Mouse (Mus musculus): ENCODE measurements around the gene Pnmal1. TPM values are rescaled to one million over a fixed set of nuclear protein-coding genes. Genes with fewer than 3 reads are reported as not detected.

Gene Pnmal1
- polyA plus RNA-seq, 1 experiment from 2014 or later = 0.09 TPM

DNA sequence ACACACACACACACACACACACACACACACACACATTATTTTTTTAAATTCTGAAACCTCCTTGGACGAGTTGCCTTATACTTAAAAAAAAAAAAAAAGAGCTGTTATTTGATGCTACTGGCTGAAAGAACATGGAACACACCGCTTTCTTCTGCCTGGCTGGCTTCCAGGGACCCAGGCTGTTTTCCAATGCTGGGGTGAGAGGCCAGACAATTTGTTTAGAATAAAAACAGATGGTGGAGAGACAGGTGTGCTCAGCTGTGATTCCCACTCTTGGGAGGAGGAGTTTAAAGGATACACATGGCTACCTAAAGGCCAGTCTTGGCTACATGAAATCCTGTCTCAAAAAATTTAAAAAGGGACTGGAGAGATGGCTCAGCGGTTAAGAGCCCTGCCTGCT is 28.9 kb downstream of the Pnmal1 start:
- no peak for ATAC-seq (replicated peaks; ENCODE audit: extremely low read depth, insufficient read depth, low FRiP score)
- WGBS = 49% methylated on average over 3 of the region's 3 CpGs
- Histone ChIP-seq H3K27me3 (ENCODE audit: control insufficient read depth, insufficient read depth, low read length) (no peaks in the 10 kb centered on the region), H3K27ac (ENCODE audit: low read length) (peak overlapping the region; percentile 12; the same call in 1 of the 2 replicates), H3K4me3 (ENCODE audit: low read length) (no peak overlapping the region), H3K36me3 (ENCODE audit: control insufficient read depth, insufficient read depth) (no peaks in the 10 kb centered on the region), H3K4me2 (ENCODE audit: low read depth, low read length) (no peak overlapping the region), H3K9ac (ENCODE audit: low read length) (no peak overlapping the region), H3K4me1 (ENCODE audit: control insufficient read depth, insufficient read depth, low read length) (peaks cover 39% of the 10 kb centered on the region), H3K9me3 (replicated peaks; ENCODE audit: control insufficient read depth, low read length) (no peaks in the 10 kb centered on the region)

DNA sequence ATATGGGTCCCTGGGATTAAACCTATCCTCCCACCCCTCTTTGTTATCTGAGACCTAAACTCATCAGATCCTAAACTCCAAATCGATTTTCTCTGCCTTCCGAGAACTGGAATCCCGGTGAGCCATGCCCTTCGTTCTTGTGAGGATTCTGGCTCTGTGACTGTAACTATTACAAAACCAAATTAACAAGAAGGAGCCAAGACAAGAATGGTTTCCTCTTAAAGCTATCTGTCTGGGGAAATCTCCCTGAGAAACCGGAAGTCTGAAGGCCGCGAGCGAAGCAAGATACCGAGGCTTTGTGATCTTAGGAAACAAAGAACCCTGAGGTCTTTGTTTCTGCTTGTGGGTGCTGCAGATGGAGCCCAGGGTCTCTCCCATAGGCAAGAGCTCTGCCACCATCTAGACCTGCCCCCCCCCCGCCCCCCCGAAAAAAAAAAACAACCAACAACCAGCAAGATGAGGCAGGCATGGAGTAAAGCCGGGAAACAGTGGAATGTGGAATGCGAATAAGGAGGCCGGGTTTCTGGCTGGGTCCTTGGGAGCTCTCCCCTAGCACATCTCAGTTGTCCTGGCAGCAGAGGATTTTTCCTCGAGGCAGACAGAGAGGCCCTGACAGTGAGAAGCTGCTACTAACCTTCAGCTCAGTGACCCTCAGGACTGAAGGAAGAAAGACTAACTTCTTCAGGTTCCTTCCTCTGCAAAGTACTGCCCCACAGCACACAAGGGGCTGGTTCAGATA is 30.7 kb downstream of the Pnmal1 start:
- no peaks in the 10 kb centered on the region for H3K9me3 ChIP-seq (replicated peaks; ENCODE audit: control insufficient read depth, low read length)
- 32% methylated on average over 15 of the region's 15 CpGs for WGBS
- peak overlapping the region; percentile 72 for H3K27ac ChIP-seq (ENCODE audit: low read length)
- H3K4me1 ChIP-seq (ENCODE audit: control insufficient read depth, insufficient read depth, low read length) = peaks cover 44% of the 10 kb centered on the region
- H3K4me2 ChIP-seq (ENCODE audit: low read depth, low read length) = peak overlapping the region; percentile 6; the same call in 1 of the 2 replicates
- H3K4me3 ChIP-seq (ENCODE audit: low read length) = no peak overlapping the region
- no peaks in the 10 kb centered on the region for H3K36me3 ChIP-seq (ENCODE audit: control insufficient read depth, insufficient read depth)
- peak overlapping the region; percentile 28; the same call in 1 of the 2 replicates for H3K9ac ChIP-seq (ENCODE audit: low read length)
- H3K27me3 ChIP-seq (ENCODE audit: control insufficient read depth, insufficient read depth, low read length) = no peaks in the 10 kb centered on the region
- ATAC-seq (replicated peaks; ENCODE audit: extremely low read depth, insufficient read depth, low FRiP score) = no peak

DNA sequence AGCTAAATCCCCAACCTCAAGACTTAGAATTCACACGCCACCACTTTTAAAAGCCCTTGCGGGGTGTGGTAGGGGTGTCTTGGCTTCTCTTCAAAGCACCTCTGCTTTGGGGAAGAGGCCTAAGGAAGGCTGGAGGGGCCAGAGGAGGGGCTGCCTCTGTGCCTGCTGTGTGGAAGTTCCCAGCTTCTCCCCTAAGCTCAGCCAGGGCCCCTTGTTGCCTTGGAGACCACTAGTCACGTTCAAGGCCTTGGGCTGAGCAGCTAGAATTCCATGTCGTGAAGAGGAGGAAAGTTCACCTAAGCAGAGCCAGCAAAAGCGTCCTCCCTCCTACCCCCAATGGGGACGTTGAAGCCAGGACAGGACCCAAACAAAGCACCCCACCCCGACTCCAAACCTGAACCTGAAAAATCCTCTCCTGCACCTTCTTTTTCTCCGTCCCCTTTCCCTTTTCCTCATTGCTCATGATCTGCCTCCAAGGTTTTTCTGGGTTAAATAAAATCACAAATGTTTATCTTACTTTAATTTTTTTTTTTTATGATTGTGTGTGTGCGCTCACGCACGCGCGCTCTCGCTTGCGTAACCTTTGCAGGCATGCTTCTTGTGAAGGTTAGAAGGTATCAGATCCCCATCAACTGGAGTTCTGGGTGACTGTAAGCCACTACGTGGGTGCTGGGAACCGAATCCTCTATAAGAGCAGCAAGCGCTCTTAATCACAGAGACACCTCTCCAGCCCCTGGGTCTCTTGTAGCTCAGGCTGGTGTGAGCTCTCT is 32.4 kb downstream of the Pnmal1 start:
- Histone ChIP-seq H3K4me3 (ENCODE audit: low read length) (no peak overlapping the region), H3K4me1 (ENCODE audit: control insufficient read depth, insufficient read depth, low read length) (peaks cover 58% of the 10 kb centered on the region)
- ATAC-seq (replicated peaks; ENCODE audit: extremely low read depth, insufficient read depth, low FRiP score) = peak; percentile 28; the same call in 1 of the 2 replicates

DNA sequence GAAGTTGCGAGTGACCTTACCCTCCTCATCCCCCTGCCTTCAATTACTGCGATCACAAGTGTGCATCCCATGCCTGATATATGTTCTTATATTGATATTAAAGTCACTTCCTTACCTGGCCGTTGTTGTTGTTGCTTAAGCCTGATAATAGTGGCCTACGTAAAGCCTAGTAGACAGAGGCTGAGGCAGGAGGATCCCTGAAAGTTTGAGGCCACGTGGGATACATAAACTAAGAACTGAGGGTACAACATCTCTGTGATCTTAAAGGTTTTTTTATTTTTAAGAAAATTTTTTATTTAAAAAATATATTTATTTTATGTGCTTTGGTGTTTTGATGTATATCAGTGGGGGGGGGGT is 33.0 kb downstream of the Pnmal1 start, which contains the start of gene Ccdc8:
Gene Ccdc8, plus strand, starts transcription at position 258 of the 357 bp plus-strand sequence.
- ATAC-seq (replicated peaks; ENCODE audit: extremely low read depth, insufficient read depth, low FRiP score) = no peak
- Histone ChIP-seq H3K9me3 (replicated peaks; ENCODE audit: control insufficient read depth, low read length) (no peaks in the 10 kb centered on the region), H3K4me3 (ENCODE audit: low read length) (peak within 1 kb of the TSS; percentile 78), H3K36me3 (ENCODE audit: control insufficient read depth, insufficient read depth) (peaks cover 3% of the 10 kb centered on the region), H3K4me2 (ENCODE audit: low read depth, low read length) (peak within 1 kb of the TSS; percentile 90), H3K27ac (ENCODE audit: low read length) (peak within 1 kb of the TSS; percentile 94), H3K4me1 (ENCODE audit: control insufficient read depth, insufficient read depth, low read length) (peaks cover 62% of the 10 kb centered on the region), H3K9ac (ENCODE audit: low read length) (peak within 1 kb of the TSS; percentile 46), H3K27me3 (ENCODE audit: control insufficient read depth, insufficient read depth, low read length) (no peaks in the 10 kb centered on the region)
- WGBS = 92% methylated on average over 5 of the region's 5 CpGs

More for the DNA sequence above, 32.4 kb downstream of the Pnmal1 start:
- H3K36me3 ChIP-seq (ENCODE audit: control insufficient read depth, insufficient read depth) = no peaks in the 10 kb centered on the region
- H3K4me2 ChIP-seq (ENCODE audit: low read depth, low read length) = peak overlapping the region; percentile 37; the same call in 1 of the 2 replicates
- H3K9ac ChIP-seq (ENCODE audit: low read length) = peak overlapping the region; percentile 46
- no peaks in the 10 kb centered on the region for H3K27me3 ChIP-seq (ENCODE audit: control insufficient read depth, insufficient read depth, low read length)
- H3K9me3 ChIP-seq (replicated peaks; ENCODE audit: control insufficient read depth, low read length) = no peaks in the 10 kb centered on the region
- peak overlapping the region; percentile 89 for H3K27ac ChIP-seq (ENCODE audit: low read length)
- WGBS = 51% methylated on average over 18 of the region's 18 CpGs

DNA sequence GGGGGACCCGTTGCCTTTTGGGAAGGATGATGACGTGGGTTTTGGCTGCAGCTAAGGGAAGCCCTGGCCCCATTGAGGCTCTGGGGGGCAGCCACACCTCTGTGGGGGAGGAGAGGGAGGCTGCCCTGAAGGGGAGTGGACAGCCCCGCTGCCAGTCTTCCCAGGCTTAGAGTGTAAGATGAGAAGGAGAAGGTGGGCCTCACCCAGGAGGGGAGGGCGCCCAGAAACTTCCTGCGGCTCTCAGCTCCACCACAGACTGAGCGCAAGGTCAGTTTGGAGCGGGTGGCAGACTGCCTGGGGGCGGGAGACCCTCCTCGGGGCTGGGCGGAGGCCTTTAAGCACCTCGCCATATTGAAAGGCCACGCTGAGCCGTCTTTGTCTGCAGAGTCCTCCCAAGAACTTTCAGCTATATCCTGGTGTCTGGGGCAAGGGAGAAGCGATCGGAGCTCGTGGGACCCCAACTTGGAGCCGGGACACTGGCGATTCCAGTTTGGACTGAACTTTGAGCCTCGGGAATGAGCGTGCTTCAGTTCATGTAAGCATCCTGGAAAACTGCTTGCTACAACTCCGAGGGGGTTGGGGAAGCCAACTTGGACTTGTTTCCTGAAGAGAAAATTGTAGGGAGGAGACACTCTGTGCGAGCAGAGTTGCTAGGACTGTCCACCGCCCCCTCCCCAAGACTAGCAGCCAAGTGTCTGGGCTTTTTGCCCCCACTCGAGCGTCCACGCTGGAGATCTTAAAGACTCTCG is 34.3 kb downstream of the Pnmal1 start:
- H3K4me3 ChIP-seq (ENCODE audit: low read length) = peak overlapping the region; percentile 78
- peak overlapping the region; percentile 90 for H3K4me2 ChIP-seq (ENCODE audit: low read depth, low read length)
- ATAC-seq (replicated peaks; ENCODE audit: extremely low read depth, insufficient read depth, low FRiP score) = peak; percentile 94
- peak overlapping the region; percentile 87 for H3K9ac ChIP-seq (ENCODE audit: low read length)
- H3K27me3 ChIP-seq (ENCODE audit: control insufficient read depth, insufficient read depth, low read length) = no peaks in the 10 kb centered on the region
- H3K27ac ChIP-seq (ENCODE audit: low read length) = peak overlapping the region; percentile 94
- peaks cover 16% of the 10 kb centered on the region for H3K36me3 ChIP-seq (ENCODE audit: control insufficient read depth, insufficient read depth)
- under 1% methylated on average over 27 of the region's 27 CpGs for WGBS
- no peaks in the 10 kb centered on the region for H3K9me3 ChIP-seq (replicated peaks; ENCODE audit: control insufficient read depth, low read length)
- peaks cover 60% of the 10 kb centered on the region for H3K4me1 ChIP-seq (ENCODE audit: control insufficient read depth, insufficient read depth, low read length)

DNA sequence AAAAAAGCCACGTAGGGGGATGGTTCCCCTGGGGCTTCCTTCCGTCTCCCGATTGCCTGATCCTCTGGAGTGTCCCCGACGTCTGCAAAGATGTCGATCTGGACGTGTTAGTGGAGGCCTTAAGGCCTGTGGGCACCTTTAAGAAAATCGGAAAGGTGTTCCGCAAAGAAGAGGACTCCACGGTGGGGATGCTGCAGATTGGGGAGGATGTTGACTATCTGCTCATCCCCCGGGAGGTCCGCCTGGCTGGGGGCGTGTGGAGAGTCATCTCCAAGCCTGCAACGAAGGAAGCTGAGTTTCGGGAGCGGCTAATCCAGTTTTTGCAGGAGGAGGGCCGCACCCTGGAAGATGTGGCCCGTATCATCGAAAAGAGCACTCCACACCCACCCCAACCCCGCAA is 34.9 kb downstream of the Pnmal1 start:
- Histone ChIP-seq H3K27ac (ENCODE audit: low read length) (peak overlapping the region; percentile 94), H3K36me3 (ENCODE audit: control insufficient read depth, insufficient read depth) (peaks cover 19% of the 10 kb centered on the region), H3K4me2 (ENCODE audit: low read depth, low read length) (peak overlapping the region; percentile 90), H3K9me3 (replicated peaks; ENCODE audit: control insufficient read depth, low read length) (no peaks in the 10 kb centered on the region), H3K4me1 (ENCODE audit: control insufficient read depth, insufficient read depth, low read length) (peaks cover 66% of the 10 kb centered on the region), H3K27me3 (ENCODE audit: control insufficient read depth, insufficient read depth, low read length) (no peaks in the 10 kb centered on the region), H3K9ac (ENCODE audit: low read length) (peak overlapping the region; percentile 87), H3K4me3 (ENCODE audit: low read length) (peak overlapping the region; percentile 78)
- 4% methylated on average over 20 of the region's 20 CpGs for WGBS
- ATAC-seq (replicated peaks; ENCODE audit: extremely low read depth, insufficient read depth, low FRiP score) = no peak

DNA sequence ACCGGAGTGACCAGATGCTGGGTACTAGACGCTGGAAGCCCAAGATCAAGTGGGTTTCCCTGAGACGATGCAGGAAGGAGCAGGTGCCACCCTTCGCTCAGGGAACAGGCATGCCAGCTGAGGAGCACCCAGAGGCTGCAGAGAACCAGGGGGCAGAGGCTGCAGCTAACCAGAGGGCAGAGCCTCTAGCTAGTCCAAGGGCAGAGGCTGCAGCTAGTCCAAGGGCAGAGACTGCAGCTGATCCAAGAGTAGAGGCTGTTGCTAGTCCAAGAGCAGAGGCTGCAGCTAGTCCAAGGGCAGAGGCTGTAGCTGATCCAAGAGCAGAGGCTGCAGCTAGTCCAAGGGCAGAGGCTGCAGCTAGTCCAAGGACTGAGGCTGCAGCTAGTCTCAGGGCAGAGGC is 35.9 kb downstream of the Pnmal1 start:
- no peak for ATAC-seq (replicated peaks; ENCODE audit: extremely low read depth, insufficient read depth, low FRiP score)
- Histone ChIP-seq H3K9ac (ENCODE audit: low read length) (peak overlapping the region; percentile 87), H3K4me3 (ENCODE audit: low read length) (peak overlapping the region; percentile 78), H3K36me3 (ENCODE audit: control insufficient read depth, insufficient read depth) (peaks cover 25% of the 10 kb centered on the region), H3K9me3 (replicated peaks; ENCODE audit: control insufficient read depth, low read length) (no peaks in the 10 kb centered on the region), H3K4me2 (ENCODE audit: low read depth, low read length) (peak overlapping the region; percentile 90), H3K27ac (ENCODE audit: low read length) (peak overlapping the region; percentile 94), H3K4me1 (ENCODE audit: control insufficient read depth, insufficient read depth, low read length) (peaks cover 63% of the 10 kb centered on the region), H3K27me3 (ENCODE audit: control insufficient read depth, insufficient read depth, low read length) (no peaks in the 10 kb centered on the region)
- 75% methylated on average over 4 of the region's 4 CpGs for WGBS

DNA sequence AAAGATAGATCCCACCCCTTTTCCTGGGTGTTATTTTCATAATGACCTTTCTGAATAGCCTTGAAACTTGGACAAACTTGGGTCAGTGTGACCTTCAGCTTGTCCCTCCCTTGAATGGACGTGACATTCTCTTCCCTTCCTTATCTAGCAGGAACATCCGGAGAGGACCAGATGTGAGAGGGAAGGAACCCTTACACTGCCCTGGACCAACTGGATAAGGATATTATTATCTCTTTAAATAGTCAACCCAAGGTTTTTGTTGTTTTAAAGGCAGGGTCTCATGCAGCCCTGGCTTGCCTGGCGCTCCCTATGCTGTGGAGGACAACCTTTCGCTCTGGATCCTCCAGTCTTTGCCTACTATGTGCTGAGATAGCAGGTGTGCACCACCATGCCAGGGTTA is 39.8 kb downstream of the Pnmal1 start:
- H3K36me3 ChIP-seq (ENCODE audit: control insufficient read depth, insufficient read depth) = peaks cover 36% of the 10 kb centered on the region

More for the DNA sequence above, 39.8 kb downstream of the Pnmal1 start:
- peak overlapping the region; percentile 34 for H3K27ac ChIP-seq (ENCODE audit: low read length)
- H3K9ac ChIP-seq (ENCODE audit: low read length) = no peak overlapping the region
- no peak overlapping the region for H3K4me3 ChIP-seq (ENCODE audit: low read length)
- H3K9me3 ChIP-seq (replicated peaks; ENCODE audit: control insufficient read depth, low read length) = no peaks in the 10 kb centered on the region
- no peak overlapping the region for H3K4me2 ChIP-seq (ENCODE audit: low read depth, low read length)
- no peaks in the 10 kb centered on the region for H3K27me3 ChIP-seq (ENCODE audit: control insufficient read depth, insufficient read depth, low read length)
- H3K4me1 ChIP-seq (ENCODE audit: control insufficient read depth, insufficient read depth, low read length) = peaks cover 40% of the 10 kb centered on the region
- WGBS = 49% methylated on average over 4 of the region's 4 CpGs
- ATAC-seq (replicated peaks; ENCODE audit: extremely low read depth, insufficient read depth, low FRiP score) = no peak; the same call in 1 of the 2 replicates
